Mouse (Mus musculus) hindbrain, embryonic 15.5 days (tissue): ENCODE data around the gene Fkbp14. TPM values are rescaled to one million over a fixed set of nuclear protein-coding genes. Genes with fewer than 3 reads are reported as not detected.

Experiments
- ATAC-seq: fragments of 200-750 bp; cut with Nextera tagmentation; 2 replicates; pipeline ENCODE4 v1.8.0; 2017; ENCODE audit warnings: low read depth, moderate number of reproducible peaks, moderate TSS enrichment; ENCODE audit not compliant: low FRiP score
- H3K27ac ChIP-seq: fragments of 300-500 bp; sonication (generic); replicated peaks from 2 replicates; pipeline ENCODE4 v1.5.1; 2015; ENCODE audit warnings: mild to moderate bottlenecking, inconsistent platforms
- H3K27me3 ChIP-seq: fragments of 300-500 bp; sonication (generic); 2 replicates; pipeline ENCODE4 v1.6.1; 2015; ENCODE audit warnings: control low read depth, inconsistent platforms
- H3K36me3 ChIP-seq: fragments of 300-500 bp; sonication (generic); 2 replicates; pipeline ENCODE4 v1.6.1; 2015; ENCODE audit warnings: control low read depth, inconsistent platforms
- H3K4me1 ChIP-seq: fragments of 300-500 bp; sonication (generic); replicated peaks from 2 replicates; pipeline ENCODE4 v1.6.1; 2015; ENCODE audit warnings: control low read depth, inconsistent platforms
- H3K4me2 ChIP-seq: fragments of 300-500 bp; sonication (generic); 2 replicates; pipeline ENCODE4 v1.6.1; 2015; ENCODE audit warnings: moderate library complexity, mild to moderate bottlenecking, inconsistent platforms
- H3K4me3 ChIP-seq: fragments of 300-500 bp; sonication (generic); 2 replicates; pipeline ENCODE4 v1.5.1; 2015; ENCODE audit warnings: mild to moderate bottlenecking, inconsistent platforms
- H3K9ac ChIP-seq: fragments of 300-500 bp; sonication (generic); 2 replicates; pipeline ENCODE4 v1.6.1; 2015; ENCODE audit warnings: inconsistent platforms
- H3K9me3 ChIP-seq: fragments of 300-500 bp; sonication (generic); 2 replicates; pipeline ENCODE4 v1.6.1; 2016; ENCODE audit warnings: control low read depth, inconsistent platforms
- WGBS: fragments of 180-500 bp; shearing (Covaris S2); methylation state at CpG from one replicate; pipeline ENCODE4 v1.1.7; 2015; 5-methylcytosine and 5-hydroxymethylcytosine counted together
- polyA plus RNA-seq: library from polyadenylated mRNA; unstranded; fragments of >200 nt; fragmentation: Nextera tagmentation; extraction: Ambion mirVana; gene quantifications from 2 replicates; pipeline ENCODE4 v1.2.1, GENCODE M21; 2015

Gene Fkbp14
- polyA plus RNA-seq, 1 experiment from 2014 or later, result 9.2 TPM

- Histone ChIP-seq H3K27me3 (no peaks in the 10 kb centered on the region), H3K4me2 (no peak overlapping the region), H3K36me3 (no peaks in the 10 kb centered on the region), H3K9me3 (no peaks in the 10 kb centered on the region), H3K27ac (no peak overlapping the region), H3K9ac (no peak overlapping the region), H3K4me1 (peaks cover 21% of the 10 kb centered on the region), H3K4me3 (no peak overlapping the region)
- ATAC-seq, result no peak
- 86% methylated on average over 5 of the region's 5 CpGs for WGBS
Measured at GRCm38 (mm10) chr6:54600681-54601347, 3.7 kb upstream of the Fkbp14 start.

GRCm38 (mm10) chr6:54597711-54598110 is 603 bp upstream of the Fkbp14 start:
- no peak overlapping the region for H3K9ac ChIP-seq
- H3K4me3 ChIP-seq, result no peak overlapping the region
- H3K27me3 ChIP-seq, result no peaks in the 10 kb centered on the region
- no peak for ATAC-seq
- H3K36me3 ChIP-seq, result no peaks in the 10 kb centered on the region
- peaks cover 36% of the 10 kb centered on the region for H3K4me1 ChIP-seq
- H3K27ac ChIP-seq, result no peak overlapping the region
- H3K9me3 ChIP-seq, result no peaks in the 10 kb centered on the region
- 88% methylated on average over 3 of the region's 3 CpGs for WGBS
- H3K4me2 ChIP-seq, result no peak overlapping the region

DNA sequence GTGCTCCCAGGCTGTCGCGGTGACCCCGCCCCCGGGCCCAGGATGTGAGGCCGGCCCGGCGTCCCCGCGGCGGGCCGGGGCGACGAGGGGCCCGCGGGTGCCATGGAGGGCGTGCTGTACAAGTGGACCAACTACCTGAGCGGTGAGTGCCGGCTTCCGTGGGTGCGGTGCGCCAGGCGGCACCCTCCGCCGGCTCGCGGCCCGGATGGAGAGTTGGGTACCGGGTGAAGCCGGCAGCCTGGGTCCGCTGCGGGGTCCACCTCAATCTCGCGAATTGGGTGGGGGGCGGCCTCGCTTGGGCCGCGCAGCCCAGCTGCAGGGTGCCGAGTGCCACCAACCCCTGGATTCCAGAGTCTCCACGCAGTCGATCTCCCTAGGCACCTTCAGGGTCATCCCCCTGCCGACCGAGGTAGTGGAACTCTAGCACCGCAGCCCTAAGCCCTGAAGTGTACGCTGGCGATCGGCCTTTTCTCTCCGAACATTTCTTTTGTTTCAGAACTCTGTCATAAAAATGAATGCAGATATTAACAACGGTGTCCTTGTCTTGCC is 1.7 kb downstream of the Fkbp14 start:
- Histone ChIP-seq H3K4me3 (peak overlapping the region; percentile 83), H3K4me1 (peaks cover 43% of the 10 kb centered on the region), H3K36me3 (no peaks in the 10 kb centered on the region), H3K9me3 (no peaks in the 10 kb centered on the region), H3K27me3 (no peaks in the 10 kb centered on the region), H3K9ac (peak overlapping the region; percentile 75), H3K27ac (peak overlapping the region; percentile 78), H3K4me2 (peak overlapping the region; percentile 70)
- WGBS, result 1% methylated on average over 48 of the region's 48 CpGs
- no peak; the same call in 1 of the 2 replicates for ATAC-seq

GRCm38 (mm10) chr6:54594469-54595329 is 2.4 kb downstream of the Fkbp14 start, which contains the start of gene Plekha8:
Gene Plekha8 (plus strand): TSS chr6:54595111.
- Histone ChIP-seq H3K4me2 (peak within 1 kb of the TSS; percentile 70), H3K9me3 (no peaks in the 10 kb centered on the region), H3K4me3 (peak within 1 kb of the TSS; percentile 83), H3K27ac (peak within 1 kb of the TSS; percentile 78), H3K4me1 (peaks cover 43% of the 10 kb centered on the region), H3K27me3 (no peaks in the 10 kb centered on the region), H3K9ac (peak within 1 kb of the TSS; percentile 75), H3K36me3 (no peaks in the 10 kb centered on the region)
- under 1% methylated on average over 45 of the region's 49 CpGs for WGBS
- peak; percentile 93 for ATAC-seq

DNA sequence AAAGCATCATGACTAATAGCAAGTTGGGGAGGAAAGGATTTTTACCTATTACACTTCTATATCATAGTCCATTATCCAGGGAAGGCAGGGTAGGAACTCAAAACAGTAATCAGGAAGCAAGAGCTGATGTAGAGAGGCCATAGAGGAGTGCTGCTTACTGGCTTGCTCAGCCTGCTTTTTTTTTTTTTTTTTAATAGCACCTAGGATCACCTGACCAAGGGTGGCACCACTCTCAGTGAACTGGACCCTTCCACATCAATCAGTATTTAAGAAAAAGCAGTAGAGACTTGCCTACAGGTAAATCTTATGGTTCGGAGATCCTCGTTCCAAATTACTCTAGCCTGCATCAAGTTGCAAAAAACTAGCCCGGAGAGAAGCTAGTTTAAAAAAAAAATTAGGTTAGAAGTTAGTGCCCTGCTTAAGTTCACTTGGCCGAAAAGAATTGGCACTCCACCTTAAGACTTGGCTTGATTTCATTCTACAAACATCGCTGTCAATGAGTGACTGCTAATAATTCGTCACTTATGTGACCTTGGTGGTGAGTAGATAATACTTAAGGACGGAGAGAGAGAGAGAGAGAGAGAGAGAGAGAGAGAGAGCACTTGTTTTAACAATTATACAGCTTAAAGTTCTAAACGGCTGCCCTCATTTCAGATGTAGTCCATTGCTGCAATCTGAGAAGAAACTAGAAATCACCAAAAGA is 3.2 kb downstream of the Fkbp14 start:
- Histone ChIP-seq H3K9me3 (no peaks in the 10 kb centered on the region), H3K4me2 (peak overlapping the region; percentile 70), H3K4me1 (peaks cover 43% of the 10 kb centered on the region), H3K4me3 (peak overlapping the region; percentile 83), H3K27me3 (no peaks in the 10 kb centered on the region), H3K27ac (peak overlapping the region; percentile 78; the same call in 1 of the 2 replicates), H3K9ac (no peak overlapping the region), H3K36me3 (no peaks in the 10 kb centered on the region)
- WGBS, result 61% methylated on average over 8 of the region's 8 CpGs
- no peak for ATAC-seq

GRCm38 (mm10) chr6:54592938-54593535 is 4.1 kb downstream of the Fkbp14 start:
- Histone ChIP-seq H3K27ac (peak overlapping the region; percentile 78), H3K4me1 (peaks cover 43% of the 10 kb centered on the region), H3K4me2 (peak overlapping the region; percentile 61), H3K36me3 (no peaks in the 10 kb centered on the region), H3K9me3 (no peaks in the 10 kb centered on the region), H3K27me3 (no peaks in the 10 kb centered on the region), H3K4me3 (peak overlapping the region; percentile 53), H3K9ac (peak overlapping the region; percentile 59)
- peak; percentile 92 for ATAC-seq
- WGBS, result 0% methylated on average over 20 of the region's 20 CpGs

GRCm38 (mm10) chr6:54591778-54592177 is 5.3 kb downstream of the Fkbp14 start:
- H3K9ac ChIP-seq, result no peak overlapping the region
- H3K4me2 ChIP-seq, result peak overlapping the region; percentile 61
- no peaks in the 10 kb centered on the region for H3K36me3 ChIP-seq
- WGBS, result 50% methylated on average over 6 of the region's 6 CpGs
- peaks cover 31% of the 10 kb centered on the region for H3K4me1 ChIP-seq
- no peak for ATAC-seq
- no peaks in the 10 kb centered on the region for H3K27me3 ChIP-seq
- no peaks in the 10 kb centered on the region for H3K9me3 ChIP-seq
- no peak overlapping the region for H3K27ac ChIP-seq
- no peak overlapping the region for H3K4me3 ChIP-seq

DNA sequence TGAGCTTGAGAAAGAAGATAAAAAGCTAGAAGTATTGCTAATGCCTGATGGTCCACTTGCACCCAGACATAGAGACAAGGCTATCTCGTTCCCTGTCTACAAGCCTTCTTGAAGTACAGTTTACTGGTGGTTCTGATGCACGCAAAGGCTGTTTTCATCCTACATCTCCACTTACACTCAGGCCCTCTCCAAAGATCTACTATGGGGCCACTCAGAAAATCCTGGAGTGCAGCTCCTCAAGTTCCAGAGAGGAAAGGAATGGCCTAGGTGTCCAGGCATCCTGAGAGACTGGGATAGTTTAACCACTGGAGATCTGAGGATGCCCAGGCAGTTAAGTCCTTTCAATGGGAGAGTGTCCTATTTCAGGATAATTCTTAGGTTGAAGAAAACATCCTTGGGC is 6.4 kb downstream of the Fkbp14 start:
- H3K9me3 ChIP-seq, result no peaks in the 10 kb centered on the region
- 90% methylated on average over 2 of the region's 2 CpGs for WGBS
- no peaks in the 10 kb centered on the region for H3K27me3 ChIP-seq
- H3K4me3 ChIP-seq, result no peak overlapping the region
- H3K27ac ChIP-seq, result no peak overlapping the region
- peaks cover 20% of the 10 kb centered on the region for H3K4me1 ChIP-seq
- H3K9ac ChIP-seq, result no peak overlapping the region
- no peak for ATAC-seq
- no peaks in the 10 kb centered on the region for H3K36me3 ChIP-seq
- no peak overlapping the region for H3K4me2 ChIP-seq

- Histone ChIP-seq H3K9me3 (no peaks in the 10 kb centered on the region), H3K4me1 (peaks cover 6% of the 10 kb centered on the region), H3K4me3 (no peak overlapping the region), H3K9ac (no peak overlapping the region), H3K27ac (no peak overlapping the region), H3K27me3 (no peaks in the 10 kb centered on the region), H3K4me2 (no peak overlapping the region), H3K36me3 (no peaks in the 10 kb centered on the region)
- no peak for ATAC-seq
- WGBS, result 16% methylated on average over 1 of the region's 1 CpGs
Measured at GRCm38 (mm10) chr6:54588212-54588611, 8.9 kb downstream of the Fkbp14 start.

- Histone ChIP-seq H3K9ac (no peak overlapping the region), H3K4me1 (peaks cover 6% of the 10 kb centered on the region), H3K27me3 (no peaks in the 10 kb centered on the region), H3K27ac (no peak overlapping the region), H3K9me3 (no peaks in the 10 kb centered on the region), H3K4me2 (no peak overlapping the region), H3K4me3 (no peak overlapping the region), H3K36me3 (no peaks in the 10 kb centered on the region)
- no peak for ATAC-seq
- 87% methylated on average over 4 of the region's 4 CpGs for WGBS
Measured at GRCm38 (mm10) chr6:54587683-54588082, 9.4 kb downstream of the Fkbp14 start.

DNA sequence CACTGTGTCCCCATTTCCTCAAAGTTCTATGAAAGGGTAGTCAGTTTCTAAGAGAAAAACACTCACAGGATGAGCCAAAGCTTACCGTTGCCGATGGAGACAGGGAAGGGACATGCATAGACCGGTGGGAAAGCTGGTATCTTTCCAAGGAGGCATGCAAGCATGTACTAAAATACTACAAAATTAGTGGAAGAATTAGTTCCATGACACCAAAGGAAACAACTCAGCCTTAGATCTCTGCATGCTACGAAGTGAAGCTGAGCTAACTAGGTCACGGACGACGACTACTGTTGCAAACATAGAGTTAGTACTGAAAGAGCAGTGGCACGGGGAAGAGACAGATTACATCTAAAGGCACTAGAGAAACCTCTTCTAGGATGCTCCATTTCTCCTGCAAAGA is 10.2 kb downstream of the Fkbp14 start:
- Histone ChIP-seq H3K9ac (no peak overlapping the region), H3K4me3 (no peak overlapping the region), H3K4me1 (peaks cover 3% of the 10 kb centered on the region; the same call in 1 of the 2 replicates), H3K4me2 (no peak overlapping the region), H3K9me3 (no peaks in the 10 kb centered on the region), H3K27ac (no peak overlapping the region), H3K27me3 (no peaks in the 10 kb centered on the region), H3K36me3 (no peaks in the 10 kb centered on the region)
- no peak for ATAC-seq
- WGBS, result 73% methylated on average over 8 of the region's 8 CpGs
